ENCODE assay signal across 8 mouse cellular contexts in the genomic region with DNA sequence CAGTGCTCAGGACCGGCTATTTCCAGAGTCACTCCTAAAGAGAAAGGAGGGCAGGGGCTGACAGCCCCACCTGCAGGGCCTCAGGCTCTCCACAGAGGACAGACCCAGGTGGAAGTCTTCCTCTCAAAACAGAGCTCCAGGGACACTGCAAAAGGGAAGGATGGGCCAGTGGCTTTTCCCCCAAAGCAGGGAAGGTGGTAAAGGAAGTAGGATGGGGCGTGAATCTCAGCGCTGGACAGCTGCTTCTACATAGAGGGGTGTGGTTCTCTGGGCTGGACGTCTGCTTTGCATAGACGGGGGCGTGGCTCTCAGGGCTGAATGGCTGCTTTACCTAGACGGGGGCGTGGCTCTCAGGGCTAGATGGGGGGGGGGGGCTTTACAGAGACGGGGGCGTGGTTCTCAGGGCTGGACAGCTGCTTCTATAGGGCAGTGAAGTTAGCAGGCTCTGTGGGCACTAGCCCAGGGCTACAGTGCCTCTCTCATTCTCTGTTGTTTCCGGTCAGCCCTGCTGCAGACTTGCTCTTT. TPM values are rescaled to one million over a fixed set of nuclear protein-coding genes. Genes with fewer than 3 reads are reported as not detected.
DNase-seq lines count a peak whose midpoint lies in the region; ATAC-seq lines count a peak whose summit lies in the region.

No protein-coding gene starts in this region.

- H3K36me3 ChIP-seq in forebrain, embryonic 13.5 days (ENCODE audit: poor library complexity, severe bottlenecking) = no peaks in the 10 kb centered on the region
- H3K36me3 ChIP-seq in limb, embryonic 12.5 days = no peaks in the 10 kb centered on the region
- no peaks in the 10 kb centered on the region for H3K36me3 ChIP-seq in midbrain, embryonic 15.5 days (replicated peaks)

- intact Hi-C loops in left cerebral cortex, postnatal 4 days (cut with DNase I) = no loop called here

- H3K4me1 ChIP-seq in forebrain, embryonic 13.5 days = peaks cover 16% of the 10 kb centered on the region; the same call in 1 of the 2 replicates
- H3K4me1 ChIP-seq in limb, embryonic 12.5 days (replicated peaks) = no peaks in the 10 kb centered on the region
- H3K4me1 ChIP-seq in midbrain, embryonic 15.5 days = no peaks in the 10 kb centered on the region

- peak; percentile 48; the same call in 1 of the 2 replicates for ATAC-seq in forebrain, embryonic 13.5 days
- ATAC-seq in limb, embryonic 12.5 days (ENCODE audit: insufficient number of reproducible peaks, insufficient read depth, low FRiP score, low TSS enrichment, low read depth) = peak; percentile 48; the same call in 1 of the 2 replicates
- ATAC-seq in midbrain, embryonic 15.5 days (replicated peaks) = 0 out of 2 replicates have a peak, but pooled peaks have one; percentile 35

- WGBS in forebrain, embryonic 13.5 days = 10% methylated on average over 11 of the region's 11 CpGs
- 4% methylated on average over 11 of the region's 11 CpGs for WGBS in limb, embryonic 12.5 days
- 8% methylated on average over 8 of the region's 11 CpGs for WGBS in midbrain, embryonic 15.5 days

- H3K9ac ChIP-seq in forebrain, embryonic 13.5 days = no peak overlapping the region
- no peak overlapping the region for H3K9ac ChIP-seq in limb, embryonic 12.5 days (replicated peaks)
- no peak overlapping the region for H3K9ac ChIP-seq in midbrain, embryonic 15.5 days

- no peak overlapping the region for H3K27ac ChIP-seq in forebrain, embryonic 13.5 days
- no peak overlapping the region for H3K27ac ChIP-seq in limb, embryonic 12.5 days
- H3K27ac ChIP-seq in midbrain, embryonic 15.5 days = no peak overlapping the region

- H3K4me3 ChIP-seq in forebrain, embryonic 13.5 days = no peak overlapping the region
- H3K4me3 ChIP-seq in limb, embryonic 12.5 days (replicated peaks) = 0 out of 2 replicates have a peak overlapping the region, but pooled peaks have one; percentile 4
- H3K4me3 ChIP-seq in midbrain, embryonic 15.5 days = no peak overlapping the region

- DNase-seq in urinary bladder, postnatal 14 days (ENCODE audit: low spot score) = peak; percentile 49
- no peak for DNase-seq in urinary bladder, postnatal 25 days (ENCODE audit: low spot score)
- no peak for DNase-seq in layer of hippocampus, adult 8-10 months (ENCODE audit: low spot score in 2 of 2)
- no peak for DNase-seq in left cerebral cortex, postnatal 4 days
- no peak for DNase-seq in layer of hippocampus, postnatal 36 days

- no peak overlapping the region for H3K4me2 ChIP-seq in forebrain, embryonic 13.5 days
- H3K4me2 ChIP-seq in limb, embryonic 12.5 days = peak overlapping the region; percentile 34
- H3K4me2 ChIP-seq in midbrain, embryonic 15.5 days = no peak overlapping the region

- H3K9me3 ChIP-seq in forebrain, embryonic 13.5 days (replicated peaks) = no peaks in the 10 kb centered on the region
- H3K9me3 ChIP-seq in limb, embryonic 12.5 days = no peaks in the 10 kb centered on the region
- no peaks in the 10 kb centered on the region for H3K9me3 ChIP-seq in midbrain, embryonic 15.5 days

- H3K27me3 ChIP-seq in forebrain, embryonic 13.5 days = peaks cover 27% of the 10 kb centered on the region
- H3K27me3 ChIP-seq in limb, embryonic 12.5 days = peaks cover 33% of the 10 kb centered on the region
- H3K27me3 ChIP-seq in midbrain, embryonic 15.5 days (replicated peaks) = peaks cover 12% of the 10 kb centered on the region

RNA-seq across cellular contexts. Expression of gene Myh3, which starts 3.1 kb away (rescaled TPM):
- 0.06 and 0.17 TPM in 2 replicates for polyA plus RNA-seq in forebrain, embryonic 13.5 days (2015; fragmentation: Nextera tagmentation; extraction: Ambion mirVana)
- polyA plus RNA-seq in limb, embryonic 12.5 days (2016; fragmentation: Nextera tagmentation; extraction: Ambion mirVana) = 46.9 and 54.7 TPM in 2 replicates
- 0.15 and 0.22 TPM in 2 replicates for polyA plus RNA-seq in midbrain, embryonic 15.5 days (2015; fragmentation: Nextera tagmentation; extraction: Ambion mirVana)
- 1 to 10 TPM in 1 of 4 experiments, under 1 TPM in 3; 0.50 to 1.1 (median 0.81) TPM for total RNA-seq in layer of hippocampus, adult 8-10 months (2022)
- total RNA-seq in left cerebral cortex, postnatal 4 days (2021) = 1 to 10 TPM; 2.2 to 2.4 TPM
- total RNA-seq in layer of hippocampus, postnatal 36 days (2021) = under 1 TPM; 0.55 to 0.76 TPM

RNA-seq across cellular contexts. Expression of gene Sco1, which starts 28.7 kb away (rescaled TPM):
- polyA plus RNA-seq in forebrain, embryonic 13.5 days (2015; fragmentation: Nextera tagmentation; extraction: Ambion mirVana) = 14.2 and 14.4 TPM in 2 replicates
- 18.5 and 21.4 TPM in 2 replicates for polyA plus RNA-seq in limb, embryonic 12.5 days (2016; fragmentation: Nextera tagmentation; extraction: Ambion mirVana)
- polyA plus RNA-seq in midbrain, embryonic 15.5 days (2015; fragmentation: Nextera tagmentation; extraction: Ambion mirVana) = 13.5 and 14.0 TPM in 2 replicates
- total RNA-seq in layer of hippocampus, adult 8-10 months (2022) = 10 to 100 TPM in 1 of 4 experiments, 1 to 10 TPM in 3; 8.0 to 11.0 (median 9.7) TPM
- 10 to 100 TPM in 1 of 2 experiments, 1 to 10 TPM in 1; 9.9 to 12.0 TPM for total RNA-seq in left cerebral cortex, postnatal 4 days (2021)
- 1 to 10 TPM; 9.4 to 9.9 TPM for total RNA-seq in layer of hippocampus, postnatal 36 days (2021)

RNA-seq across cellular contexts. Expression of gene Adprm, which starts 28.8 kb away (rescaled TPM):
- polyA plus RNA-seq in forebrain, embryonic 13.5 days (2015; fragmentation: Nextera tagmentation; extraction: Ambion mirVana) = 34.8 and 37.2 TPM in 2 replicates
- 32.3 and 38.0 TPM in 2 replicates for polyA plus RNA-seq in limb, embryonic 12.5 days (2016; fragmentation: Nextera tagmentation; extraction: Ambion mirVana)
- polyA plus RNA-seq in midbrain, embryonic 15.5 days (2015; fragmentation: Nextera tagmentation; extraction: Ambion mirVana) = 32.4 and 35.3 TPM in 2 replicates
- total RNA-seq in layer of hippocampus, adult 8-10 months (2022) = 10 to 100 TPM; 24.0 to 31.6 (median 29.5) TPM
- total RNA-seq in left cerebral cortex, postnatal 4 days (2021) = 10 to 100 TPM; 24.1 to 26.2 TPM
- 10 to 100 TPM; 24.1 to 30.7 TPM for total RNA-seq in layer of hippocampus, postnatal 36 days (2021)

RNA-seq across cellular contexts. Expression of gene Tmem220, which starts 56.2 kb away (rescaled TPM):
- polyA plus RNA-seq in forebrain, embryonic 13.5 days (2015; fragmentation: Nextera tagmentation; extraction: Ambion mirVana) = 0.34 and 0.50 TPM in 2 replicates
- polyA plus RNA-seq in limb, embryonic 12.5 days (2016; fragmentation: Nextera tagmentation; extraction: Ambion mirVana) = 1.1 and 1.9 TPM in 2 replicates
- polyA plus RNA-seq in midbrain, embryonic 15.5 days (2015; fragmentation: Nextera tagmentation; extraction: Ambion mirVana) = 0.54 and 0.59 TPM in 2 replicates
- 1 to 10 TPM in 2 of 4 experiments, under 1 TPM in 2; 0.45 to 1.4 (median 0.96) TPM for total RNA-seq in layer of hippocampus, adult 8-10 months (2022)
- total RNA-seq in left cerebral cortex, postnatal 4 days (2021) = under 1 TPM; 0.52 to 0.74 TPM
- total RNA-seq in layer of hippocampus, postnatal 36 days (2021) = under 1 TPM; 0.42 to 0.56 TPM
